Mouse (Mus musculus) lung, adult 2 months (tissue): ENCODE data around the gene Plxna4. TPM values are rescaled to one million over a fixed set of nuclear protein-coding genes. Genes with fewer than 3 reads are reported as not detected.

ENCODE experiments used
- DNase-seq: peaks from one replicate; pipeline ENCODE4 v3.0.0; 2022
- H3K4me1 ChIP-seq: fragments of 200-500 bp; 2 replicates; pipeline ENCODE4 v1.6.1; 2011; ENCODE audit warnings: low read length; ENCODE audit not compliant: control insufficient read depth, insufficient read depth
- H3K4me3 ChIP-seq: fragments of 200-500 bp; replicated peaks from 2 replicates; pipeline ENCODE3; 2011; ENCODE audit warnings: low read depth, mild to moderate bottlenecking, control low read depth, low read length; ENCODE audit errors: extremely low read depth
- CTCF ChIP-seq: fragments of 200-500 bp; IDR thresholded peaks from 2 replicates; pipeline ENCODE4 v1.5.1; 2011; ENCODE audit warnings: mild to moderate bottlenecking, low read length, control low read depth; ENCODE audit not compliant: insufficient read depth
- POLR2A ChIP-seq: fragments of 200-500 bp; IDR thresholded peaks from 2 replicates; pipeline ENCODE4 v1.6.1; 2011; ENCODE audit warnings: low read depth, mild to moderate bottlenecking, control low read depth, low read length, borderline replicate concordance; ENCODE audit errors: extremely low read depth
- WGBS: fragments of 180-500 bp; shearing (Covaris S2); methylation state at CpG from one replicate; pipeline ENCODE4 v1.1.7; 2018; 5-methylcytosine and 5-hydroxymethylcytosine counted together
- polyA plus RNA-seq: library from polyadenylated mRNA; depleted of rRNA; stranded (reverse); fragments of >200 nt; gene quantifications from 2 replicates; pipeline ENCODE4 v1.2.3, GENCODE M21; 2012; rRNA removed

The Plxna4 gene
- polyA plus RNA-seq: 6.7 and 7.4 TPM in 2 replicates

DNA sequence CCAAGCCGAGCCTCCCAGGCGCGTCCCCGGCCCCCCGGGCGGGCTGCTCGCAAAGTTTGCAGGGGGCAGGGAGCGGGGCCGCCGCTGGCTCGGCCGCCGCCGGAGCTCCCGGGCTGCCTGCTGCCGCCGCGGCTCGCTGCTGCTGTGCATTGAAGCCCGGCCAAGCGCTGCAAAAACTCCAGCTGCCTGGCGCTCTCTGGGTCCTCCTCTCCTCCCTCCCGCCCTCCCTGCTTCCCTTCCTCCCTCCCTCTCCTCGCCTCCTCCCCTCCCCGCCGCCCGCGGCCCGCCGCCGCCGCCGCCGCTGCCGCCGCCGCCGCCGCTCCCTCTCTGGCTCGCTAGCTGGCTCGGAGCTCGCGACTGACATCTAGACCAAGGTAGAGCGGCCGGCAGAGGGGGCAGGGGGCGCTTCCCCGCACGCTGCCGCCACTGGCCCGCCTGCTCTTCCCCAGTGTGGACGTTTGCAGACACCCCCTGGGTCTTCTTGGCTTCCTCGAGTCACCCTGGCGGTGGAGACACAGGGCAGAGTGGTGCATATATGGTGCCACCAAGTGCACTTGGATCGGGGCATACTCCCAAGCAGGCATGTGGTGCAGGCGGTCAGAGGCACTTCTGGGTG, at the start of gene Plxna4:
Gene Plxna4, minus strand, starts transcription at position 137 of the 616 bp plus-strand sequence.
- 1% methylated on average over 38 of the region's 55 CpGs for WGBS
- peak; percentile 70 for DNase-seq
- H3K4me3 ChIP-seq: peak within 1 kb of the TSS; percentile 88
- no peaks in the 10 kb centered on the region; the same call in 1 of the 2 replicates for H3K4me1 ChIP-seq
- TF ChIP-seq POLR2A: no peak
- TF ChIP-seq CTCF: 0 out of 2 replicates have a peak, but pooled peaks have one; percentile 17

- no peak for TF ChIP-seq CTCF
- TF ChIP-seq POLR2A: no peak
- DNase-seq: no peak
- 74% methylated on average over 6 of the region's 6 CpGs for WGBS
Measured at GRCm38 (mm10) chr6:32637568-32638183, 49.7 kb upstream of the Plxna4 start.

DNA sequence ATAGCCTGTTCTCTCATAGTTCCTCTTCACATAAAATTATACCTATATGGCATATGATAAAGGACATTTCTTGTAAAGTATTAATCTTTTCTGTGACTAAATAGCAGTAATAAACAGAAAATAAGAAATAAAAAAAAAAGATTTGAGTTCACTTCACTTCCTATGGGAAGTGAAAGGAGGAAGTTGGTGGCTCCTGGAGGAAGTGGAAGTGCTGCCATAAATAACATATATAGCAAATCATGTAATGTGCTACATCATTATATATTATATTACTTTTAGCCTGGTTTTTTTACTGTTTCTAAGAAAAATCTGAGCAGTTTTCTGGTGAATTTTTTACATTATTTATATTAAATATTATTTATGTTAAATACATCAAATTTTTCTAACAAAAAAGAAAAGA, 22.7 kb upstream of the Plxna4 start:
- DNase-seq: no peak
- Histone ChIP-seq H3K4me3 (no peak overlapping the region), H3K4me1 (no peaks in the 10 kb centered on the region)
- TF ChIP-seq CTCF (no peak), POLR2A (no peak)

More at GRCm38 (mm10) chr6:32637568-32638183, 49.7 kb upstream of the Plxna4 start:
- Histone ChIP-seq H3K4me1 (no peaks in the 10 kb centered on the region), H3K4me3 (no peak overlapping the region)

DNA sequence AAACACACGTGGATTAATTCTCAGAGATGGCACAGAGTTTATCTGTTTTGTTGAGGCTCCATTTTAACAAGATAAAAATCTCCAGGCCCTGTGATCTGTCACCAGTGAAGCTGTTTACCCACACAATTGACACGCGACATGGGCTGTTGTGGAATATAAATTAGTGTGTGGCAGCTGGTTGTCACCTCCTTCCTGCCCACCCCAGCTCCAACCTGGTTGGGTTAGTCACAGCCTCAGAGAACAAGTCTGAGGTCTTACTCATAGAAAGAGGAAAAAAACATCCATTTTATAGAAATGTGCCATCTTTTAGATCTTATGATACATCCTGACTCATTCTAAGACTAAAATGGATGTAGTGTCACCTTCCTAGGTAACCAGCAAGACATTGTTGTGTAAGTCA, 18.8 kb upstream of the Plxna4 start:
- no peak for DNase-seq
- H3K4me3 ChIP-seq: no peak overlapping the region
- H3K4me1 ChIP-seq: no peaks in the 10 kb centered on the region
- WGBS: 51% methylated on average over 3 of the region's 3 CpGs
- no peak for TF ChIP-seq POLR2A
- TF ChIP-seq CTCF: no peak

DNA sequence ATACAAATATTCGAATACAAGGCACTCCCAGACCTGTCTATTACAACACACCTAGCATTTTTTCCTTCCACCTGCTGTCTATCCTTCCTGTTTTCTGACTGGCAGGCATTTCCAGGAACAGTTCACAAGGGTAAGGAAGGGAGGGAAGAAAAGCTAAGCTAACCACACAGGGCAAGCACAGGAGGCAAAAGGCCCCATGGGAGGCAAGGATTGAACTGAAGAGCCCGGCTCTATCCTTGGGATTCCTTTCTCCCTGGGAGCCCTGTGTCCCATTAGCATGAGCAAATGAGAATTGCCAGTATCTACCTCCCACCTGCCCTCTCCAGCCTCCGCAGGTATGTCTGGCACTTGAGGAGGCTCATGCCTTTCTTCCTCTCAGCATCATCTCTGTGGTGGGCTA, 17.6 kb upstream of the Plxna4 start:
- TF ChIP-seq CTCF: no peak
- no peak for TF ChIP-seq POLR2A
- Histone ChIP-seq H3K4me1 (no peaks in the 10 kb centered on the region), H3K4me3 (no peak overlapping the region)
- 34% methylated on average over 3 of the region's 3 CpGs for WGBS
- no peak for DNase-seq

DNA sequence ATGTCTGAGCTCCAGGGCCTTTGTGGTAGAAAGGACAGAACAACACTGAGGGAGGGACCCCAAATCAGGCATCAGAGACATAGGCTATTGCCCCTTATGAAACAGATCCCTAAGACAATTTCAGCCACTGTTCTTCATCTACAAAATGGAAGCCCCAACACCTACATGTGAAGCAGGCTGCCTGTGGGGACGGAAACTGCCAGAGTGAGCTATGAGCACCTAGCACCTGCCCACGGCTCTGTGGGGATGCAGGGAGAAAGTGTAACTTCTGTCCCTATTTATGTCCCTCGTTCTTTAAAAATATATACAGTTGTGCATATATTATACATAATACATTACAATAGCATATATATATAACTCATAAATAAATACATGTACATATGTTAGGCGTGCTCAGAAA, 16.9 kb upstream of the Plxna4 start:
- no peak for DNase-seq
- WGBS: 85% methylated on average over 4 of the region's 4 CpGs
- Histone ChIP-seq H3K4me1 (no peaks in the 10 kb centered on the region), H3K4me3 (no peak overlapping the region)
- TF ChIP-seq CTCF: no peak
- no peak for TF ChIP-seq POLR2A

DNA sequence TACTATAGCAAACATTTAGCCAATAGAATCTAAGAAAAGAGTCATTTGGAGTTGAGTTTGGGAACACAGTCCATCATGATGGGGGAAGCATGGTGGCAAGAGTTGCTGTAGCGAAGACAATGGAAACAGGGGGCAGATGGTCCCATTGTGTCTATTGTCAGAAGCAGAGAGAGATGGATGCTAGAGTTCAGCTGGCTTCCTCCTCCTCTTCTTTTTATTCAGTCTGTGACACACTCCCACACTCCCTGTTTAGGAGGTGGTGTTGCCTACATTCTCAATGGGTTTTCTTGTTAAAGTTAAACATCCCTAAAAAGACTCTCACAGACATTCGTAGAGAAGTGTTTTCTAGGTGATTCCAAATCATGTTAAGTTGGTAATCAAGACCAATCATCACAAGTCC, 14.1 kb upstream of the Plxna4 start:
- WGBS: 81% methylated on average over 2 of the region's 2 CpGs
- no peak for DNase-seq
- TF ChIP-seq CTCF (no peak), POLR2A (no peak)

DNA sequence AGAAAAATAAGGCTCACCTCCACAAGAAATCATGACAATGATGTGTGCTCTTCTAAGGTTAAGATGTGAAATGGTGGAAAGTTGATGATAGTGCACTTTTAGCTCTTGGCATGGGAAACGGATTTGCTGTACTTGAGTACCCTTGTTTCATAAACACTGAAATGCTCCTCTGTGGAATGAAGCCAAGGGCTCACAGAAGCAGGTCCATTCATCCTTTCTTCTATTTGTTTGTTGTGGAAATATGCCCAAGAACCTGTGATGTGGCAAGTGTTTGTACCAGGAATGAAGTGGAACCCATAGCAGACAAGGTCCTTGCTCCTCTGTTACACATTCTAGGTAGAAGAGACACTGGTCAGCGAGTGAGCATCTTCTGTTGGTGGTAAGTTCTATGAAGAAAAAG, 13.3 kb upstream of the Plxna4 start:
- no peak for TF ChIP-seq POLR2A
- no peak for TF ChIP-seq CTCF

More for the DNA sequence above, 14.1 kb upstream of the Plxna4 start:
- H3K4me1 ChIP-seq: no peaks in the 10 kb centered on the region
- H3K4me3 ChIP-seq: no peak overlapping the region

GRCm38 (mm10) chr6:32595591-32595990, 7.6 kb upstream of the Plxna4 start:
- Histone ChIP-seq H3K4me1 (no peaks in the 10 kb centered on the region), H3K4me3 (no peak overlapping the region)
- TF ChIP-seq POLR2A: no peak
- TF ChIP-seq CTCF: no peak
- no peak for DNase-seq
- WGBS: 49% methylated on average over 3 of the region's 3 CpGs

More for the DNA sequence above, 13.3 kb upstream of the Plxna4 start:
- Histone ChIP-seq H3K4me1 (no peaks in the 10 kb centered on the region), H3K4me3 (no peak overlapping the region)
- 50% methylated on average over 2 of the region's 2 CpGs for WGBS
- DNase-seq: no peak

DNA sequence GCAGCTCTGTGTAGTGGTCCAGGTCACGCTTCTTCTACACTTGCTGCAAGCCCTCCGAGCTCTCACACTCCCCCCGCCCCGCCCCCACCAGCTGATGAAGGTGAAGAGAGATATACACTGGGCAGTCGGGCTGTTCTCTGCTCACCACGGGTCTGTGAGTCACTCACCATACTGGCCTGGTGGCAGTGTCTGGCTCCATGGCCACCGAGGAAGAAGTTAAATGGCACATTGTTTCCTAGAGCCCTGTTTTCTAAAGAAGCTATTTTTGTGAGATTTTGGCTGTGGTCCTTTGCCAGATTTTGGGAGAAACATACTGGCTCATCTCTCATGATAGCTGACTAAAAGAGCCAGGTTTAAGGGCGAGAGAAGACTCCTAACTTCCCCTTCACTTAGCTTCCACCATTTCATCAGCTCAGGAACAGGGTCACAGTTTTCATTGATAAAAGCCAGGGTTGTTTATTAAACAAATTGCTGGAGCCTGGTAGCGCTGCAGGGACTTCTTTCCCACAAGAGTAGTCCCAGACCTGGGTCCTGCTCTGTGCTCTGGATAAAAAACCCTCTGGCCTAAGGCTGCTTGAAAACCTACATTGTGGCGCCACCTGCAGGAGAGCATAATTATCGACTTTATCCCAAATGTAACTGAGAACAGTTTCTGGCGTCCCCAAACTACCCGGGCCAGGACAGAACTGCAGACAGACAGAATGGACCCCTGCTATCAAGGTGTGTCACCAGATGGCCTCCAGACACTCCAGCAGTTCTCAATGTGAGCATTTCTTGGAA, 3.2 kb upstream of the Plxna4 start:
- Histone ChIP-seq H3K4me1 (no peaks in the 10 kb centered on the region; the same call in 1 of the 2 replicates), H3K4me3 (no peak overlapping the region)
- WGBS: 32% methylated on average over 13 of the region's 13 CpGs
- peak; percentile 80 for DNase-seq
- TF ChIP-seq CTCF (peak; percentile 57), POLR2A (no peak)
